Mouse (Mus musculus): Measurements from ENCODE around the gene Igf2bp1.
A peak's percentile ranks its signal among the peaks of the same experiment; 100 is the strongest.

The Igf2bp1 gene

DNA sequence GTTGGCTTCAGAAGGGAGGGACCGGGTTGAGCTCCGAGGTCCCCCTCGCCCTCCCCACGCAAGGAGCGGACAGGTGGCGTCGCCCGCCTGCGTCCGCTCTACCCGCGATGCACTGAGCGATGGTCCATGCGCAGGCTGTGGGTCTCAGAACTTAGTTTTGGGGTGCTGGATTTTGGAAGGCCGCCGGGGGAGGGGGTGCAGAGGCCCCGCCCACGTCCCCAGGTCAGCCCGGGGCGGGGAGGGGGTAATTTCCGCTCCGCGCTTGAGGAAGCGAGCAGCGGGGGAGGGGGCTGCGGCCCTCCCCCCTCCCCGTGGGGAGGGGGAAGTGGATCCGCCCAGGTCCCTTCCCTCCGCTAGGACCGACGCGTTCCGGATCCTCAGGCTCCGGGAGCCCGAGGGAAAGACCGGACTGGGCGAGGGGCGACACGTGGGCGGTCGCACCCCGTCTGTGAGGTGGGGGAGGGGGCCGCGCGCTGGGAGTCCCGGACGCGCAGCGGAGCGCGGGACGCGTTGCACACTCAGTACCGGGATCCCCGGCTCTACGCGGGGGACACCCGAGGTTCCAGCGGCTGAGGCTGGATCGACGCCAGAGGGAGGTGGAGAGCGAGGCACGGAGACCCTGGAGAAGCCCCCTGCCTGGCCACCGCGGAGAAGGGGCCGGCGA, 1.2 kb upstream of the Igf2bp1 start:
- peak in 1 of 2 experiments; percentile 41 for DNase-seq

- peak; percentile 15 to 26 for DNase-seq
Measured at GRCm38 (mm10) chr11:96006367-96006851, 669 bp upstream of the Igf2bp1 start.

- DNase-seq = peak in 1 of 2 experiments; percentile 22
Measured at GRCm38 (mm10) chr11:96004793-96005402, 842 bp downstream of the Igf2bp1 start.

DNA sequence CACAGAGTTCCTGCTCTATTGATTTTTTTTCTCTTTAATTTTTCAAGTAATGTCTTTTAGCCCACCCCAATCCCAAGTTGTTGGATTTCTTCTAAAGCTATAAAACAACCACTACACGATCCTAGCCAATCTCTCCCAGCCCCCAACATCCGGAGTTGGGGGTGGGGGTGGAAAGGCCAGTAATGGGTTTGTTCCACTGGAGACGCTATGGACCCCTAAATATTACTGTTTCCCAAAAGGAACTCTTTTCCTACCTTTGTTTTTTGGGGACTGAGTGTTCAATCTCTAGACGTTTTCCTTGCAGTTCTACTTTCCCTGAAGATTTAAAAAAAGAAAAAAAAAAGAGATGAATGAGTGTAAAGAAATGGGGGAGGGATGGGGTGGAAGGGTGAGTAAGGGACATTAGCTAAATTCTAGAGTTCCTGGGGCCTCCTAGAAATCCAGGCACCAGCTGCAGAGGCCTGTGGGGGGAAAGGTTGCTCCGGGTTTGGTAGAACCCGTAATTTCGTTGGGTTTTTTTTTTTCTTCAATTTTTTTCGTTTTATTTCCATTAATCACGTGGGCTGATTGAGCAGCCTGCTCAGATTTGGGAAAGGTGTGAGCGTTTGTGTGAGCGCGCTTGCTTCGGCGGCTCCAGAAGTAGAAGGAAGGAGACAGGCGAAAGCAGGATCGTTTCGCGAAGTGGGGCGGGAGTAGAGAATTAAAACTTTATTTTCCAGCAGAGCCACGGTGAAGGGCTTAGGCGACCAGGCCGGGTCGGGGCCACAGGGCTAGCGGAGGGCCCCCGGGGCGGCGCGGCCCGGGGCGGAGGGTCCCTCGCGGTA, 1.6 kb downstream of the Igf2bp1 start:
- DNase-seq = peak; percentile 10 to 29

DNA sequence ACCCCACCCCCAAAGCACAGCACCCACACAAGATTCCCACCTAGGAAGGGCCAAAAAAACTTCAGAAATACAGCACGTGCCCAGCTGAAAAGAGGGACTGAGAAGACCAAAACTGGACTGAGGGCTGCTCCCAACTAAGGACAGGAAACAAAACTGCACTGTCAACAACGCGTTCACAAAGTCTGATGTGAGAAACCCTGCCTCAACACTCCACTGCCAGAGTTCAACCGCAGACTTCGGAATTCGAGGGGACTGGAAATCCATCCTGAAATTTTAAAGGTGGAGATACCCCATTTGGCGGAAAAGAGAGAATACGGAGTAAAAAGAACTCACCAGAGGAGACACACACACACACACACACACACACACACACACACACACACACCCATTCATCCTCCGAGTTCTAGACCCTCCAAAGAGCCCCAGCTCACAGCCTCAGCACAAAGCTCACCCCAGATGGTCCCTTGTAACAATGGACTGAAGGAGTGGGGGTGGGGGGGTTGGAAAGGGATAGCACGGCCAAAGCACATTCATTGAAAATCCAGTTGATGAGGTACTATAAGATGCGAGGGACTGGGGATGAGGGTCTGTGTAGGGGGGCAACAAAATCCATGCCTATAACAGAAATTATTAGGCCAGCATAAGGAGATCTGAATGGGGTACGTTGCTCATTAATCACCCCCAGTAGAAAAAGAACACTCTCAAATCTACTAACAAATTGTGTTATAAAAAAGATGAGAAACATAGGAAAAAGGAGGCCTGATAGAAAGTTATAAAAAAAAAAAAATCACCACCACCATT, 2.4 kb downstream of the Igf2bp1 start:
- DNase-seq = no peak

DNA sequence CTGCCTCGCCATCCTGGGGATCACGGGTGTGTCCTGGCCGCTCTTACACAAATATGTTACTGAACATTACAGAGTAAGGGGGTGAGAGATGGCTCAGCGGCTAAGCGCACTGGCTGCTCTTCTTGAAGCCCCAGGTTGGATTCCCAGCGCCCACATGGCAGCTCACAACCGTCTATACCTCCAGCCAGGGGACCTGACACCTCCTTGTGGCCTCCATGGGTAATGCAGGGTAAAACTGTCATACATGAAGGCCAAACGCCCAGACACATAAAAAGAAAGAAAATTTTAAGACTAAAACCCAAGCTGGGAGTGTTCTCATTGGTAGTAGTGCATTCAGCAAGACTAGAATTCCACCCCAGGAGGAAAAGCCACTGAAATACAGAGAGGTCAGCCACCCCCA, 11.6 kb downstream of the Igf2bp1 start:
- DNase-seq = no peak

GRCm38 (mm10) chr11:95990886-95991708, 14.6 kb downstream of the Igf2bp1 start:
- DNase-seq = peak in 1 of 2 experiments; percentile 20

GRCm38 (mm10) chr11:95990431-95990830, 15.3 kb downstream of the Igf2bp1 start:
- DNase-seq = no peak

- DNase-seq = no peak
Measured at GRCm38 (mm10) chr11:95989864-95990263, 15.9 kb downstream of the Igf2bp1 start.

DNA sequence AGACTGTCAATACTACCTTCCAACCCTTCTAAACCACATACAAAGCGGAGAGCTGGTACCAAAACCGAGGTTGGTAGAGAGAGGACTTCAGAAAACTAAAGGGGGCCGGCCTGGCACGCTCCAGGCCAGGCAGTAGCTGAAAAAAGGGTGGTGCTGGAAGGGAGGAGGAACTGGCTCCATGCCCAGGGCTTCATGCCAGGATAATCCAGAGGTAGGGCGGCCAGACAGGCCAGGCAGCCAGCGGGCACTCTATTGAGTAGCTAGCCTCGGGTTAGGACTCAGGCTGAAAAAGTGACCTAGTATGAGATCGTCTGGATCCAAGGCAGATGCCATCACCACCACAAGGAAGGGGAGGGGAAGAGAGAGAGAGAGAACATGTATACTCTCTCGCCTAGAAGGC, 17.2 kb downstream of the Igf2bp1 start:
- peak in 1 of 2 experiments; percentile 66 for DNase-seq

- no peak for DNase-seq
Measured at GRCm38 (mm10) chr11:95987854-95988447, 17.8 kb downstream of the Igf2bp1 start.

GRCm38 (mm10) chr11:95982475-95982874, 23.3 kb downstream of the Igf2bp1 start:
- no peak for DNase-seq

DNA sequence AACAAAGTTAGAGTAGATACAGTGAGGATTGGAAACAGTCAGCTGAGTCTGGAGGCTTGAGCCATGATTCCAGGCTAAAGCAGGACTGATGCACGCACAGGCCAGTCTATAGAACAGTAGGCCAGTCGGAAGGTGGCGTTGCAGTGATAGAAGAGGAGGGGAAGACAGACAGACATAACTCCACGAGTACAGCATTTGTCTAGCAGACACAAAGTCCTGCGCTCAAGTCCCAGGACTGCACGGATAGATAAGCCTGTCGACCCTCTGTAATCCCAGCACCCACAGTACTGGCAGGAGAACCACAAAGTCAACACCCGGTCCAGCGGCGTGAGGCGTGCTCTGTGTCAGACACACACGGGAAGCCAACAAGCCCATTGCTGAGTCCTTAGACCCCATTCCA, 23.9 kb downstream of the Igf2bp1 start:
- DNase-seq = no peak

DNA sequence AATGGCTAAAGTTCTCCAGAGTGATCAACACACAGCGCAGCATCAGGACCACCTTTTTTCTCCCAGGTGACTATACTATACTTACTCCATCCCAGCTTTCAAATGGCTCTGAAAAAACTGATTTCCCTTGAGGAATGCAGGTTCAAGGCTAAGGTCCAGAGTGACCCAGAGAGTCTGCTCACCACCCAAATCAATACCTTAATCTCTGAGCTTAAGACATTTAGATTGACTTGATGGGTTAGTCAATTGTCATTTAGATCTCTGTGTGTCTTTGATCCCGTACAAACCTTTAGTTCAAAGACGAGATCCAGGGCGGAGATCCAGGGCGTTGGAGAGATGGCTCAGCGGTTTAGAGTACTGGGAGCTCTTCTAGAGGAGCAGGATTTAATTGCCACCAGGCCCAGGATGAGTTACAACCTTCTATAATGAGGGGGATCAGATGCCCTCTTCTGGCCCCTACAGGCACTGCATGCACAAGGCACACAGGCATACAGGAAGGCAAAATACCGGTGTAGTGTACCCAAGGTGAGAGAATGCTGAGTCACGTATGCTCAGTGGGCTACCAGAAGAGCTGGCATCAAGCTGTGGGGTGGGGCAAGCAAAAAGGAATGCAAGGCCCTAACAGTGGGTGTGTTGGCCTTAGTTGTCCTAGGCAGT, 24.9 kb downstream of the Igf2bp1 start:
- peak; percentile 52 to 73 for DNase-seq

GRCm38 (mm10) chr11:95978487-95978886, 27.3 kb downstream of the Igf2bp1 start:
- no peak for DNase-seq

GRCm38 (mm10) chr11:95976290-95976689, 29.4 kb downstream of the Igf2bp1 start:
- DNase-seq = no peak

GRCm38 (mm10) chr11:95975694-95976093, 30.0 kb downstream of the Igf2bp1 start:
- DNase-seq = no peak

- no peak for DNase-seq
Measured at GRCm38 (mm10) chr11:95973187-95973586, 32.6 kb downstream of the Igf2bp1 start.

DNA sequence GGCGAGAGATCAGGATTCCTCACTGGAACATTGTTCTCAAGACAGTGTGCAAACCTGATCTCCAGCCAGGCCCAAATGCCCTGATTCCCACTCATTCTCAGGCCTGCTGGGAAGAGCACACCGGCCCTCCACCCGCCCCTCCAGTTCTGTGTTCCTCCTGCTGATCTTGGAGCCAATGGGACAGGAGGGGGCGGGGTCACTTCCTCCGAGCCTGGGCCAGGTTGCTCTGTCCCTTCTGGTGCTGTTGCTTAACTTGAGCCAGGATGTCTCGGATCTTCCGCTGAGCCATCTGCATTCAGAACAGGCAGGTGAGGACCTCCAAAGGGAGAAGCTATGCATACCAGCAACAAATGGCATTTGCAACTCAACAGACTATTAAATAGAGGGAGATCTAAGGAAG, 42.4 kb downstream of the Igf2bp1 start:
- peak; percentile 70 to 76 for DNase-seq

- DNase-seq = no peak
Measured at GRCm38 (mm10) chr11:95959152-95959551, 46.6 kb downstream of the Igf2bp1 start.

DNA sequence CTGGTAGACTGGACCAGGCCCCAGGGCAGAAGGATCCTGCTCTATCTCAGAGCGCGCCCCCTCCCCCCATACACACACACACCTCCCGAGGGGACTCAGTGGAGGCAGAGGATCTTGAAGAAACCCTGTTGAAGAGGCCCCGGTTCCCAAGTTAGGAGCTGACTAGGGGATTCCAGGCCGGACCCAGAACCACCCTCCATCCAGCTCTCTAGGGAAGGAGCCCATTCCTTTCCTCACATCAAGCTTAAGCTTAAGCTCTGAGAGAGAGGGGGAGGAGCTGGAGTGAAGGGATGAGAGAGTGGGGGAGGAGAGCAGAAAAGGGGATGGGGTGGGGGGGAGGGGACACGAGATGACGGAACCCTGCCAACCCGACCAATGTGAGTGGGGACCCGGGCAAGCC, 47.5 kb downstream of the Igf2bp1 start:
- no peak for DNase-seq
